Mouse (Mus musculus) bone marrow macrophage, adult 2 months (primary cell): ENCODE measurements around the gene Pigg.

Experiments used
- CTCF ChIP-seq: IDR thresholded peaks from 2 replicates; pipeline ENCODE4 v1.5.1; 2012; ENCODE audit warnings: low read depth, mild to moderate bottlenecking, low read length, moderate library complexity
- POLR2A ChIP-seq: IDR thresholded peaks from 2 replicates; pipeline ENCODE4 v1.6.1; 2012; ENCODE audit warnings: mild to moderate bottlenecking, low read depth, low read length, borderline replicate concordance

- TF ChIP-seq POLR2A (no peak), CTCF (no peak)
These were observed 74.0 kb downstream of the Pigg start for GRCm38 (mm10) chr5:108386449-108386848.
